Comparison of ENCODE assay signal across 16 mouse cellular contexts in the genomic region with DNA sequence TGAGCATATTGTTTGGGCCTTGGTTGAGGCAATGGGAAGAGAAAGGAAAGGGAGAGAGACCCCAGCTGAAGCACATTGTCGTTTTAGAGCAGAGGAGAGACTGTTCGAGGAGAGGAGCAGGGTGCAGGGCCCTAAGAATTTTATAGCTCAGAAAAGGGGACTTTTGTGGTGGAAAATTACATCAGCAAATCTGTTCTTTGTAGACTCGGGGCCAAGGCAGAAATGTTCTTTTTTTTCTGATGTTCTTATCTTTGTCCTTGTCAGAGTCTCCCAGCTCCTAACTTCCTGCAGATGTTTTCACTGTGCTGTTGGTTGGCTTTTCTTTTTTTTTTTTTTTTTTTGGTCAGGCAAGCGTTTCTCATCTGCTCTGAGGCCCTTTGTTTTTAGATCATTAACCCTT. TPM values are rescaled to one million over a fixed set of nuclear protein-coding genes. Genes with fewer than 3 reads are reported as not detected.
A peak's percentile ranks its signal among the peaks of the same experiment; 100 is the strongest.
DNase-seq lines count a peak whose midpoint lies in the region; ATAC-seq and TF ChIP-seq lines count a peak whose summit lies in the region.
"Had no signal": no experiment of that assay in that cellular context is flagged by ENCODE, and none has a peak within 500 bp of the region (broad histone marks: within the 10 kb centered on the region; RNA-seq: fewer than 3 reads in every experiment).

No protein-coding gene starts in this region.

- peak overlapping the region; percentile 34; the same call in 1 of the 2 replicates for H3K27ac ChIP-seq in spleen, adult 2 months (ENCODE audit: insufficient read depth, low read length)
- H3K27ac ChIP-seq in heart, embryonic 15.5 days = peak overlapping the region; percentile 72
- H3K27ac ChIP-seq: left cerebral cortex, adult 2 months; limb, embryonic 15.5 days; midbrain, embryonic 15.5 days; neural tube, embryonic 12.5 days had no signal

- H3K36me3 ChIP-seq in spleen, adult 2 months (ENCODE audit: control insufficient read depth, insufficient read depth, low read length) = no peaks in the 10 kb centered on the region; the same call in 1 of the 2 replicates
- H3K36me3 ChIP-seq in heart, embryonic 15.5 days = peaks cover 5% of the 10 kb centered on the region; the same call in 1 of the 2 replicates
- H3K36me3 ChIP-seq: midbrain, embryonic 15.5 days; neural tube, embryonic 12.5 days had no signal

- H3K4me2 ChIP-seq in heart, embryonic 15.5 days = no peak overlapping the region
- H3K4me2 ChIP-seq: limb, embryonic 15.5 days; midbrain, embryonic 15.5 days; neural tube, embryonic 12.5 days had no signal

- no peak overlapping the region for H3K9ac ChIP-seq in heart, embryonic 15.5 days
- H3K9ac ChIP-seq: limb, embryonic 15.5 days; midbrain, embryonic 15.5 days; neural tube, embryonic 12.5 days had no signal

- peak; percentile 41 for DNase-seq in adrenal gland, adult 2 months
- DNase-seq in adrenal gland, postnatal 25 days = no peak
- DNase-seq in spleen, adult 2 months (ENCODE audit: low read depth in 1 of 2, low spot score in 2 of 2) = no peak
- DNase-seq in spleen, adult 12 weeks (ENCODE audit: low spot score) = no peak
- peak; percentile 16 to 17 for DNase-seq in thymus, postnatal 36 days
- DNase-seq in lung, adult 2 months = no peak
- no peak for DNase-seq in cerebellum, adult 9-10 months
- DNase-seq: cerebellum, postnatal 14 days; right cerebral cortex, postnatal 14 days had no signal

- 0 out of 2 replicates have a peak, but pooled peaks have one; percentile 18 for ATAC-seq in heart, embryonic 15.5 days (replicated peaks; ENCODE audit: insufficient number of reproducible peaks, insufficient read depth, low FRiP score, low read depth)
- ATAC-seq: intestine, embryonic 16.5 days; lung, postnatal 0 days; midbrain, embryonic 15.5 days had no signal

- no peaks in the 10 kb centered on the region for H3K27me3 ChIP-seq in spleen, adult 2 months (ENCODE audit: control insufficient read depth, insufficient read depth, low read length)
- H3K27me3 ChIP-seq in heart, embryonic 15.5 days = no peaks in the 10 kb centered on the region
- H3K27me3 ChIP-seq: limb, embryonic 15.5 days; midbrain, embryonic 15.5 days; neural tube, embryonic 12.5 days had no signal

- 18% methylated on average over 4 of the region's 4 CpGs for WGBS in spleen, adult 2 months
- 21% methylated on average over 4 of the region's 4 CpGs for WGBS in heart, embryonic 15.5 days
- 29% methylated on average over 4 of the region's 4 CpGs for WGBS in lung, adult 2 months

- H3K9me3 ChIP-seq in heart, embryonic 15.5 days (replicated peaks) = no peaks in the 10 kb centered on the region
- H3K9me3 ChIP-seq: limb, embryonic 15.5 days; midbrain, embryonic 15.5 days; neural tube, embryonic 12.5 days had no signal

- TF ChIP-seq CTCF in spleen, adult 2 months (IDR thresholded peaks at IDR 0.05; ENCODE audit: extremely low read depth, insufficient read depth, insufficient read length, insufficient replicate concordance) = no peak
- TF ChIP-seq CTCF in lung, adult 2 months (IDR thresholded peaks at IDR 0.05; ENCODE audit: insufficient read depth, low read length) = no peak

- no peak overlapping the region for H3K4me3 ChIP-seq in spleen, adult 2 months (ENCODE audit: extremely low read depth, insufficient read depth, insufficient read length)
- no peak overlapping the region for H3K4me3 ChIP-seq in heart, embryonic 15.5 days
- H3K4me3 ChIP-seq in lung, adult 2 months (replicated peaks; ENCODE audit: extremely low read depth, low read depth, low read length) = no peak overlapping the region
- H3K4me3 ChIP-seq: left cerebral cortex, adult 2 months; limb, embryonic 15.5 days; midbrain, embryonic 15.5 days; neural tube, embryonic 12.5 days had no signal

- H3K4me1 ChIP-seq in spleen, adult 2 months (ENCODE audit: control insufficient read depth, insufficient read depth, insufficient read length) = no peaks in the 10 kb centered on the region
- no peaks in the 10 kb centered on the region for H3K4me1 ChIP-seq in heart, embryonic 15.5 days (replicated peaks)
- H3K4me1 ChIP-seq in lung, adult 2 months (ENCODE audit: control insufficient read depth, insufficient read depth, low read length) = no peaks in the 10 kb centered on the region
- H3K4me1 ChIP-seq: limb, embryonic 15.5 days; midbrain, embryonic 15.5 days; neural tube, embryonic 12.5 days had no signal

- no peak for TF ChIP-seq POLR2A in spleen, adult 2 months (IDR thresholded peaks at IDR 0.05; ENCODE audit: low read depth, low read length)
- no peak for TF ChIP-seq POLR2A in lung, adult 2 months (IDR thresholded peaks at IDR 0.05; ENCODE audit: borderline replicate concordance, extremely low read depth, low read depth, low read length)

RNA-seq across cellular contexts. Expression of gene Tfdp2, which starts 37.6 kb away (rescaled TPM):
- total RNA-seq in adrenal gland, adult 2 months (2021) = 10 to 100 TPM; 59.4 to 76.1 TPM
- 58.1 and 65.7 TPM in 2 replicates for polyA plus RNA-seq in adrenal gland, adult 2 months (2012; rRNA removed)
- 72.2 and 83.9 TPM in 2 replicates for total RNA-seq in adrenal gland, postnatal 25 days (2021)
- polyA plus RNA-seq in spleen, adult 2 months (2012; rRNA removed) = 11.8 and 17.0 TPM in 2 replicates
- 33.0 and 37.9 TPM in 2 replicates for polyA plus RNA-seq in heart, embryonic 15.5 days (2015; fragmentation: Nextera tagmentation; extraction: Ambion mirVana)
- 19.5 and 25.6 TPM in 2 replicates for polyA plus RNA-seq in lung, adult 2 months (2012; rRNA removed)

RNA-seq across cellular contexts. Expression of gene Gk5, which starts 39.3 kb away (rescaled TPM):
- total RNA-seq in adrenal gland, adult 2 months (2021) = 1 to 10 TPM; 4.3 to 8.8 TPM
- 1.5 and 1.7 TPM in 2 replicates for polyA plus RNA-seq in adrenal gland, adult 2 months (2012; rRNA removed)
- 11.4 and 12.0 TPM in 2 replicates for total RNA-seq in adrenal gland, postnatal 25 days (2021)
- 1.3 and 1.5 TPM in 2 replicates for polyA plus RNA-seq in spleen, adult 2 months (2012; rRNA removed)
- polyA plus RNA-seq in heart, embryonic 15.5 days (2015; fragmentation: Nextera tagmentation; extraction: Ambion mirVana) = 2.3 and 3.0 TPM in 2 replicates
- polyA plus RNA-seq in lung, adult 2 months (2012; rRNA removed) = 1.9 and 3.0 TPM in 2 replicates

Comparison
In these comparisons a context has a peak if more than half of its experiments do, and no peak if none do; other contexts are left out.
1. DNase-seq: peak in adrenal gland, adult 2 months (single experiment) and thymus, postnatal 36 days (2 of 2); none in adrenal gland, postnatal 25 days (single experiment), spleen, adult 2 months (0 of 2), spleen, adult 12 weeks (single experiment), lung, adult 2 months (single experiment) and cerebellum, adult 9-10 months (single experiment).